Mouse (Mus musculus): ENCODE results near the gene Zcchc10. TPM values are rescaled to one million over a fixed set of nuclear protein-coding genes. Genes with fewer than 3 reads are reported as not detected.
A peak's percentile ranks its signal among the peaks of the same experiment; 100 is the strongest.
"Not testable (repeated sequence)": the region's sequence is repeated elsewhere in the genome, so short reads cannot be mapped to it uniquely, and the experiment has no call there.

The Zcchc10 gene
- polyA plus RNA-seq (2015; fragmentation: Nextera tagmentation; extraction: Ambion mirVana) = 21.5 and 23.5 TPM in 2 replicates

DNA sequence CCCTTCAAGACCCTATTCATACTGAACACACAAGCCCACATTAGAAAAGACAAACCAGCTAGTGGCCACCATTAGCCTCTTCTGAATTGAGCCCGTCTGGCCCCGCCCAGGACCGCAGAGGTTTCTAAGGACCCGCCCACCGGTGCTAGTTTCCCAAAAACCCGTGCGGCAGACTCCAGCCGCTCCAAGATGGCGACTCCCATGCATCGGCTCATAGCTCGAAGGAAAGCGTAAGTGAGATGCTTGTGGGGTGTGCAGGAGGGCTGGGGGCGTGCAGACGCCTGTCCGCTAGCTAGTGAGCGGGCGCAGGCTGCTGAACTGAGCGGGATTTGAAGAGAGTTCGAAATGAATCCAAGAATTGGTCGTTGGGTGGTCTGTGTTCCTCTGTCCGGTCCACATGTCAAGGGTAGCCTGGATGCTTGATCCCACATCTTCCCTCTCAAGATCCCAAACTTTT is at the start of gene Zcchc10:
Zcchc10 (plus strand) TSS at position 168 of the 457 bp plus-strand sequence.
- Histone ChIP-seq H3K4me2 (peak within 1 kb of the TSS; percentile 73), H3K36me3 (peaks cover 25% of the 10 kb centered on the region), H3K9ac (peak within 1 kb of the TSS; percentile 85), H3K27ac (peak within 1 kb of the TSS; percentile 76), H3K9me3 (no peaks in the 10 kb centered on the region), H3K4me1 (peaks cover 8% of the 10 kb centered on the region), H3K27me3 (no peaks in the 10 kb centered on the region), H3K4me3 (peak within 1 kb of the TSS; percentile 79)
- WGBS = under 1% methylated on average over 21 of the region's 21 CpGs
- ATAC-seq (ENCODE audit: insufficient number of reproducible peaks, insufficient read depth, low FRiP score, low TSS enrichment, low read depth) = peak; percentile 79; the same call in 1 of the 2 replicates

DNA sequence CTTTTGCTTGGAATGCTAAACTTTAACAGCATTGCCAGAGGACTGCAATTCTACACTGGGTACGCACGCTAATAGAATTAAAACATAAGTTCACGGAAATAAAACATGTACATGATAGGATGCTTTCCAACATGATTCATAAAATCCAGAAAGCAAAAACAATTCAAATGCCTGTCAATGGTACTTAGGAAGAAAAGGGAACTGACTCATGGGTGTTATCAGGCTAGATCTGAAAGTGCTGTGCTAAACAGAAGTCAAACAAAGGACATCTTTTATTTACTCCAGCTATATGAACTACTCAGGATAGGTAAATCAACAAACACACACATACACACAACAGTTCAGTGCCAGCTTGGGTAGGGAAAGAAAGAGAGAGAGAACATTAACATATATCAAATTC is 49.1 kb upstream of the Zcchc10 start:
- ATAC-seq (ENCODE audit: insufficient number of reproducible peaks, insufficient read depth, low FRiP score, low TSS enrichment, low read depth) = no peak
- H3K27me3 ChIP-seq = no peaks in the 10 kb centered on the region
- H3K4me2 ChIP-seq = no peak overlapping the region
- H3K4me3 ChIP-seq = no peak overlapping the region
- no peak overlapping the region for H3K27ac ChIP-seq
- H3K4me1 ChIP-seq = no peaks in the 10 kb centered on the region
- H3K9me3 ChIP-seq = no peaks in the 10 kb centered on the region
- H3K36me3 ChIP-seq = peaks cover 76% of the 10 kb centered on the region
- H3K9ac ChIP-seq = no peak overlapping the region
- 90% methylated on average over 3 of the region's 3 CpGs for WGBS

DNA sequence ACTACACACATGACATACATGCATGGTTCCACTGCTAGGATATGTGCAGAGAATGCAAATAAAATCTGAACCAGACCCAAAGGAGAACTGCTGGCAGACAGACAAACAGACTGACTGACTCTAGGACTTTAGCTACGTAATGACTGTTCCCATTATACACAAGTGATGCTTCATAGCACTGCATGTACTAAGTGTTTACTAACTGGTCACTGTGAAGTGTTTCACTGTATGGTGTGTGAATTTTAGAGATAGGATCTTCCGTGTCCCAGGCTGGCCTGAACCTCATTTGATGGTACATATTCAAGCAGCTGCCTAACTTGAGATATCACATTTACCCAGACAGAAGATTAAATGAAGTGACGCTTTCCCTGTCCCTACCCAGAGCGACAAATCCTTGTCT is 46.1 kb upstream of the Zcchc10 start:
- H3K9ac ChIP-seq = no peak overlapping the region
- no peaks in the 10 kb centered on the region for H3K27me3 ChIP-seq
- H3K4me3 ChIP-seq = no peak overlapping the region
- peaks cover 71% of the 10 kb centered on the region for H3K36me3 ChIP-seq
- H3K4me1 ChIP-seq = no peaks in the 10 kb centered on the region
- no peak overlapping the region for H3K27ac ChIP-seq
- H3K9me3 ChIP-seq = no peaks in the 10 kb centered on the region
- no peak for ATAC-seq (ENCODE audit: insufficient number of reproducible peaks, insufficient read depth, low FRiP score, low TSS enrichment, low read depth)
- no peak overlapping the region for H3K4me2 ChIP-seq
- 91% methylated on average over 4 of the region's 4 CpGs for WGBS

DNA sequence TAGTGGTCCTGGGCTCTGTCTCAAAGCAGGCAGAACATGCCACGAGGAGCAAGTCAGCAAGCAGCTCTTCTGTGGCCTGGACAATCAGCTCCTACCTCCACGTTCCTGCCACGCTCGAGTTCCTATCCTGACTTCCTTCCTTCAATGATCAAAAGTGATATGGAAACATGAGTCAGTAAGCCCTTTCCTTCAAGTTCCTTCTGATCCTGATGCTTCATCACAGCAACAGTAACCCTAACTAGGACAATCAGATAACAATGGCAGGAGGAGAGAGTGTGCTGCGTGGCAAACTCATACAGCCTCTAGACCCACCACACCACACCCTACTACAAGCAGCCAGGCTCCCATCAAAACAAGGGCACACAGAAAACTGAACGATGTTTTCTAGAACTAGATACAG is 38.6 kb upstream of the Zcchc10 start:
- no peak overlapping the region for H3K4me3 ChIP-seq
- H3K27me3 ChIP-seq = no peaks in the 10 kb centered on the region
- H3K9ac ChIP-seq = no peak overlapping the region
- H3K36me3 ChIP-seq = peaks cover 90% of the 10 kb centered on the region
- no peak overlapping the region for H3K4me2 ChIP-seq
- no peak for ATAC-seq (ENCODE audit: insufficient number of reproducible peaks, insufficient read depth, low FRiP score, low TSS enrichment, low read depth)
- WGBS = 89% methylated on average over 6 of the region's 6 CpGs
- no peaks in the 10 kb centered on the region for H3K4me1 ChIP-seq
- H3K27ac ChIP-seq = no peak overlapping the region
- no peaks in the 10 kb centered on the region for H3K9me3 ChIP-seq

DNA sequence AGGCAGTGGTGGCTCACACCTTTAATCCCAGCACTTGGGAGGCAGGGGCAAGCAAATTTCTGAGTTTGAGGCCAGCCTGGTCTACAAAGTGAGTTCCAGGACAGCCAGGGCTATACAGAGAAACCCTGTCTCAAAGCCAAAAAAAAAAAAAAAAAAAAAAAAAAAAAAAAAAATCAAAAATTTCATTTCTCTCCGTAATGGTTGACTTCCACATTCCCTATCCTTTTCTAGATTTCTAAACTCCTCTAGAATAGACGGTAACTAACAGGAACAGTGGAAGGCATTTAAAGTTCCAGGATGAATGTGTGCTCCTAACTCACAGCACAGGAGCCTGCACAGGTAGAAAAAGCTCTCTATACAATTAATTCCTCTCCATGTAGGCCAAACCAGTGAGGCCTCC is 34.3 kb upstream of the Zcchc10 start:
- H3K9me3 ChIP-seq; H3K4me2 ChIP-seq; H3K4me1 ChIP-seq; H3K9ac ChIP-seq; H3K27ac ChIP-seq; ATAC-seq (ENCODE audit: insufficient number of reproducible peaks, insufficient read depth, low FRiP score, low TSS enrichment, low read depth); H3K27me3 ChIP-seq; H3K4me3 ChIP-seq: not testable (repeated sequence)
- 95% methylated on average over 2 of the region's 2 CpGs for WGBS
- H3K36me3 ChIP-seq = peaks cover 63% of the 10 kb centered on the region

GRCm38 (mm10) chr11:53290871-53291270 is 33.6 kb upstream of the Zcchc10 start:
- no peak overlapping the region for H3K4me3 ChIP-seq
- H3K4me2 ChIP-seq = no peak overlapping the region
- no peaks in the 10 kb centered on the region for H3K4me1 ChIP-seq
- ATAC-seq (ENCODE audit: insufficient number of reproducible peaks, insufficient read depth, low FRiP score, low TSS enrichment, low read depth) = no peak
- no peak overlapping the region for H3K27ac ChIP-seq
- H3K27me3 ChIP-seq = no peaks in the 10 kb centered on the region
- H3K9ac ChIP-seq = no peak overlapping the region
- no peaks in the 10 kb centered on the region for H3K9me3 ChIP-seq
- WGBS = 90% methylated on average over 11 of the region's 11 CpGs
- peaks cover 57% of the 10 kb centered on the region for H3K36me3 ChIP-seq

- H3K4me1 ChIP-seq = peaks cover 18% of the 10 kb centered on the region
- peaks cover 22% of the 10 kb centered on the region for H3K36me3 ChIP-seq
- no peaks in the 10 kb centered on the region for H3K9me3 ChIP-seq
- H3K27me3 ChIP-seq = no peaks in the 10 kb centered on the region
- 92% methylated on average over 5 of the region's 5 CpGs for WGBS
- ATAC-seq (ENCODE audit: insufficient number of reproducible peaks, insufficient read depth, low FRiP score, low TSS enrichment, low read depth) = no peak
- no peak overlapping the region for H3K4me2 ChIP-seq
- H3K4me3 ChIP-seq = no peak overlapping the region
- H3K9ac ChIP-seq = no peak overlapping the region
- H3K27ac ChIP-seq = no peak overlapping the region
These were observed 30.0 kb upstream of the Zcchc10 start for GRCm38 (mm10) chr11:53294441-53294840.

- H3K9ac ChIP-seq = no peak overlapping the region
- H3K4me3 ChIP-seq = no peak overlapping the region
- H3K27me3 ChIP-seq = no peaks in the 10 kb centered on the region
- 76% methylated on average over 4 of the region's 4 CpGs for WGBS
- H3K36me3 ChIP-seq = peaks cover under 1% of the 10 kb centered on the region
- no peaks in the 10 kb centered on the region for H3K9me3 ChIP-seq
- no peak overlapping the region for H3K27ac ChIP-seq
- ATAC-seq (ENCODE audit: insufficient number of reproducible peaks, insufficient read depth, low FRiP score, low TSS enrichment, low read depth) = no peak
- no peak overlapping the region for H3K4me2 ChIP-seq
- peaks cover 27% of the 10 kb centered on the region for H3K4me1 ChIP-seq
These were observed 27.6 kb upstream of the Zcchc10 start for GRCm38 (mm10) chr11:53296880-53297279.

DNA sequence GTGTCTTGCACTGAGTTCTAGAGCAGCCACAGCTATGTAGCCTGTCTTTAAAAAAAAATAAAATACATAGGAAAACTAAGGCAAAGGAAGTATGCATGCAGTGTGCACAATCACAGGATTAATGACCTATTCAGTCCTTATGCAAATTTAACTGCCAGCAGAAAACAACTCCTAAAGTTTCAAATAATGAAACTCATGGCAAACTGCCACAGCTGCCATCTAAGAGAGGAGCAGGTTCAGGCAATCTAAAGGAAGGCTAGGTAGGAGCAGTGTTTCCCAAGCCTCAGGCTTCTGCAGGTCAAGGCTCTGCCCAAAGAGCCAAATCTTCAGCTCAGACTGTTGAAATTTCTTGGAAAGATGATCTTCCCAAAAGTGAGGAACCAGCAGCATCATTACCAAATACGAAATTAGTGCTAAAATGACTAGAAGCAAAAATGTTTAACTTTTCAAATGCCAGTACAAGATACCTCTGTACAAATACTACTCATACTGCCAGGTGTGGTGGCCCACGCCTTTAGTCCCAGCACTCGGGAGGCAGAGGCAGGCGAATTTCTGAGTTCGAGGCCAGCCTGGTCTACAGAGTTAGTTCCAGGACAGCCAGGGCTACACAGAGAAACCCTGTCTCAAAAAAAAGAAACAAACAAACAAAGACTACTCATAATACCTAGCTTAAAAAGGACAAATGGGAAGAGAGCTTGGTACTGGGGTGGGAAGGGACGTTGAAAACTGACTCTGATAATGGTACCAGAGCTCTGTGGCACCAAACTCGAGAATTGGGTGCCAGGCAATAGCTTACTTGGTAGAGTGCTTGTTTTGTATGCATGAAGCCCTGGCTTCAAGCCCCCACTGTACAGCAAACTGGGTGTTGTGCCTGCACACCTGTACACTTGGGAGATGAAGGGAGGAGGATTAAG is 26.3 kb upstream of the Zcchc10 start:
- WGBS = 87% methylated on average over 7 of the region's 7 CpGs
- peak overlapping the region; percentile 93; the same call in 1 of the 2 replicates for H3K9ac ChIP-seq
- no peaks in the 10 kb centered on the region; the same call in 1 of the 2 replicates for H3K36me3 ChIP-seq
- ATAC-seq (ENCODE audit: insufficient number of reproducible peaks, insufficient read depth, low FRiP score, low TSS enrichment, low read depth) = no peak
- peaks cover 27% of the 10 kb centered on the region for H3K4me1 ChIP-seq
- no peak overlapping the region for H3K27ac ChIP-seq
- peak overlapping the region; percentile 72 for H3K4me2 ChIP-seq
- H3K4me3 ChIP-seq = peak overlapping the region; percentile 88
- H3K9me3 ChIP-seq = no peaks in the 10 kb centered on the region
- H3K27me3 ChIP-seq = no peaks in the 10 kb centered on the region

DNA sequence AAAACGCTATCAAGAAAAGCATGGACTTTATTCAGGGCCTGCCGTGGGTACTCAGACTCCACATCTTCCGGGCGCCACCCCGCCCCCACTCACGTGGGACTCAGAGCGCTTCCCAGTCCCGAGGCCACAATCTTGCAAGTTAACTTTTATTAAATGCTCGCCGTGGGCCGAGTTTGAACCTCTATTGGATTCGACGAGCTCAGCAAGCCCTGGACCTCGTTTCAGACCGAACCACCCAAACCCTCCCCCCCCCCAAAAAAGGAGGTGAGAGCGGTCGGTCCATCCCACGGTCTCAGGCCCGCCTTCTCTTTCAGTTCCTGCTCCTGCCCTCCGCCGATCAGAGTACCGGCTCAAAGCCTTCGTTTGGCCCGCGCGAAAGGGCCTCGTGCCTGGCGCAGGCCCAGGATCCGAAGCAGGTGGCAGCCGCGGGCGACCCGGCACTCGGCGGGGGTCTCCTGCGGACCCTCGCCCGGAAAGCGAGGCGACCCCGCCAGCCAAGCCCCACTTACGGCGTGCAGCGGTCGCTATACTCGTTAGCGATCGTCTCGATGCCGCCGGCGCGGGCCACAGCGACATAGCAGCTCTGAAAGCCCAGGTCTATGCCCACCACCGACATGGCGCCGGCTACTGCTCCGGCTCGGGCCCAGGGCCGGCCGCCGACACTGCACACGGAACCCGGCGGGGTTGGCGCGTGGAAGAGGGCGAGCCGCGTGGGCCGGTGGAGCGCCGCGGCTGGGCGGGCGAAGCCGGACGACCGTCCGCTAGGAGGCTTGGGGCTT is 24.7 kb upstream of the Zcchc10 start:
- H3K27ac ChIP-seq = peak overlapping the region; percentile 98
- WGBS = under 1% methylated on average over 80 of the region's 80 CpGs
- ATAC-seq (ENCODE audit: insufficient number of reproducible peaks, insufficient read depth, low FRiP score, low TSS enrichment, low read depth) = peak; percentile 71

GRCm38 (mm10) chr11:53300330-53301166 is 23.9 kb upstream of the Zcchc10 start, which contains the start of gene Hspa4:
Gene Hspa4, minus strand, starts transcription at chr11:53300457.
- WGBS = 1% methylated on average over 58 of the region's 58 CpGs
- no peaks in the 10 kb centered on the region for H3K36me3 ChIP-seq

More for the DNA sequence above, 24.7 kb upstream of the Zcchc10 start:
- H3K9ac ChIP-seq = peak overlapping the region; percentile 93
- H3K9me3 ChIP-seq = no peaks in the 10 kb centered on the region
- peak overlapping the region; percentile 88 for H3K4me3 ChIP-seq
- peaks cover 27% of the 10 kb centered on the region for H3K4me1 ChIP-seq
- no peaks in the 10 kb centered on the region for H3K27me3 ChIP-seq
- peak overlapping the region; percentile 72 for H3K4me2 ChIP-seq
- no peaks in the 10 kb centered on the region for H3K36me3 ChIP-seq

More at GRCm38 (mm10) chr11:53300330-53301166, 23.9 kb upstream of the Zcchc10 start, which contains the start of gene Hspa4:
- peaks cover 27% of the 10 kb centered on the region for H3K4me1 ChIP-seq
- peak within 1 kb of the TSS; percentile 88 for H3K4me3 ChIP-seq
- H3K9me3 ChIP-seq = no peaks in the 10 kb centered on the region
- peak within 1 kb of the TSS; percentile 93 for H3K9ac ChIP-seq
- peak within 1 kb of the TSS; percentile 98 for H3K27ac ChIP-seq
- peak; percentile 97 for ATAC-seq (ENCODE audit: insufficient number of reproducible peaks, insufficient read depth, low FRiP score, low TSS enrichment, low read depth)
- H3K4me2 ChIP-seq = peak within 1 kb of the TSS; percentile 72
- H3K27me3 ChIP-seq = no peaks in the 10 kb centered on the region

Measured in embryonic facial prominence, embryonic 13.5 days (tissue).